Mouse (Mus musculus): ENCODE data around the gene Golt1a. TPM values are rescaled to one million over a fixed set of nuclear protein-coding genes. Genes with fewer than 3 reads are reported as not detected.
"Not testable (repeated sequence)": the region's sequence is repeated elsewhere in the genome, so short reads cannot be mapped to it uniquely, and the experiment has no call there.

Gene Golt1a
- total RNA-seq, 2 experiments from 2014 or later: not detected

GRCm38 (mm10) chr1:133298816-133299215 lies 10.8 kb upstream of the Golt1a start:
- no peak for ATAC-seq (replicated peaks; ENCODE audit: poor library complexity, severe bottlenecking)

- no peak for ATAC-seq (replicated peaks; ENCODE audit: poor library complexity, severe bottlenecking)
These were observed 7.1 kb upstream of the Golt1a start for GRCm38 (mm10) chr1:133302540-133302939.

DNA sequence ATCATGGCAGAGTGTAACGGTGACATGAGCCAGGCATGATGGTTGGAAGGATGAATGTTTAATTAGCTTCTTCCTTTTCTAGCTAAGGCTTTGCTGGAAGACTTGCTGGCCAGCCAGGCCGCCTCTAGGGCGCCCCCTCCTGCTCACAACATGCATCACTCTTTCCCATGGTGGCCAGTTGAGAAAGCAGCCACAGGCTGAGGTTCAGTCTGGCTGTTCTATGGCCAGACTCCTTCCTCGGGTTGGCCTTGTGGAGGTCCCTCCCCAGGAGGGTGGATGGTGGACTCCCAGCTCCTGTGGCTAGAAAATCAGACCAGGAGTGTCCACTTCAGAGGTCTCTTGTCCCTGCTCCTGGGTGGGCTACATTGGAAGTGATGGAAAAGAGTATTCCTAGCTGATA lies 2.8 kb upstream of the Golt1a start:
- peak; percentile 79 for ATAC-seq (replicated peaks; ENCODE audit: poor library complexity, severe bottlenecking)

DNA sequence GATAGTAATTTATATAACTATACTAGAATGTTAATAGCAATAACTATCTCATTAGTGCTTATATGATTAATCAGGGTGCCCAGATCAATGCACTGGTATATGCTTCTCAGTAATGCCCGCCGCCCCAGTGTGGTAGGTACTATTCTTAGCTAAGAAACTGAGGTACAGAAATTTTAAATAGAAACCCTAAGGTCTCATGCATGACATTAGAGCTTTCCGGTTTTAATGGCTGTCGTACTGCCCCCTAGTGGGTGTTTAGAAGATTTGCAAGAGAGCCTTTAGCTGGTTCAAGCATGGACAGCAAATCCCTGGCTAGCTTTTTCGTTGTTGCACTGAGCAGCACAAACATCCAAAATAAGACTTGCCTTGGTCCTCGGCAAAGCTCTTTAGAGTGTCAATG lies 2.3 kb upstream of the Golt1a start:
- ATAC-seq (replicated peaks; ENCODE audit: poor library complexity, severe bottlenecking): peak; percentile 65

DNA sequence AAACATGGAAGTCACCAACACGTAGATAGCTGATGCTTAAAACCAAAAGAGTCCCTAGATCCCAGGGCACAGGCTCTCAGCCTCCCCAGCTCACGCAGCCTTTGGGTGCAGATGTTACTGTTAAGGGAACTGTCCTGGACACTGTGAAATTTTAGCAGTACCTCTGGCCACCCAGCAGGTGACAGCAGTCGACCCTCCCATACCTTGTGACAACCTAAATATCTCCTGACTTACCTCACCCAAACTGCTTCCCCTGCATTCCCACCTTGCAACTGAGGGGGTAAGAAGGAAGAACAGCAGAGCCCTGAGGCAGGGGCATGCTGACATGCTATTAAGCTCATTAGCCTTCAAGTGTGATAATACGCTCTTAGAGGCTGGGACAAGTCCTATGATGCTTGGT lies 1.6 kb downstream of the Golt1a start:
- ATAC-seq (replicated peaks; ENCODE audit: poor library complexity, severe bottlenecking): no peak

DNA sequence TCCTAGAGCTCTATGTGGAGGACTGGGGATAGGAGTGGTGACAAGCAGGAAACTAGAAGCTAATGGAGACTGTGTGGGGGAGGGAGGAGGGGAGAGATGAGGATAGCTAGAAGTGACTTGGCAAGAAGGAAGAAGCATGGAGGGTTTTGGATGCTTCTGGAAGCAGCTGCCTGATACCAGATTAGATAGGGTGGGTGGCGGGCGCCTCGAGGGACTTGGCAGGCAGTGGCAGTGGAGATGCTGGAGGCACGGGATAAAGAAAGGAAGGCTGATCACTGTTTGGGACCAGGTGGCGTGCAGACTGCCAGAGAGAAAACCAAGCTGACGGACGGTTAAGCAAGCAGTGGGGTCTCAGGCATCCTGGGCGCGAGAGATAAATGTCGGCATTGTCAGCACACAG lies 2.3 kb downstream of the Golt1a start:
- no peak for ATAC-seq (replicated peaks; ENCODE audit: poor library complexity, severe bottlenecking)

GRCm38 (mm10) chr1:133314364-133314763 lies 4.8 kb downstream of the Golt1a start:
- peak; percentile 71 for ATAC-seq (replicated peaks; ENCODE audit: poor library complexity, severe bottlenecking)

- ATAC-seq (replicated peaks; ENCODE audit: poor library complexity, severe bottlenecking): no peak
These were observed 6.2 kb downstream of the Golt1a start for GRCm38 (mm10) chr1:133315775-133316174.

DNA sequence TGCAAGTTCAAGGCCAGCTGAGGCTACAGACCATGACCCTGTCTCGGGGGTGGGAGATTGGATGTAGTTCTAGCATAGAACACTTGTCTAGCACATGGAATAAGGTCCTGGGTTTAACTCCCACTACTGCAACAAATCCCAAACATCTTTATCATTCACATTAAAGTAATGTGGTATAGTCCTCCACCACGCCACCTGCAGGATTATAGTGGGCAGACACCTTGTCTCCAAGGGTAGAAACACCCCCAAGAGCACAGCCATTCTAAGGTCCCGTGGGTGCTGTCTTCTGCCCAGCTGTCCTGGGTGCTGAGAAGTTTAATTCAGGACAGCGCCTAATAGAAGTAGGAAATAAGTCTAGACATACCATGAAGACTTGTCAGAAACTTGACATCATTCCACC lies 7.0 kb downstream of the Golt1a start:
- ATAC-seq (replicated peaks; ENCODE audit: poor library complexity, severe bottlenecking): no peak

- ATAC-seq (replicated peaks; ENCODE audit: poor library complexity, severe bottlenecking): no peak
These were observed 7.5 kb downstream of the Golt1a start for GRCm38 (mm10) chr1:133317149-133317548.

DNA sequence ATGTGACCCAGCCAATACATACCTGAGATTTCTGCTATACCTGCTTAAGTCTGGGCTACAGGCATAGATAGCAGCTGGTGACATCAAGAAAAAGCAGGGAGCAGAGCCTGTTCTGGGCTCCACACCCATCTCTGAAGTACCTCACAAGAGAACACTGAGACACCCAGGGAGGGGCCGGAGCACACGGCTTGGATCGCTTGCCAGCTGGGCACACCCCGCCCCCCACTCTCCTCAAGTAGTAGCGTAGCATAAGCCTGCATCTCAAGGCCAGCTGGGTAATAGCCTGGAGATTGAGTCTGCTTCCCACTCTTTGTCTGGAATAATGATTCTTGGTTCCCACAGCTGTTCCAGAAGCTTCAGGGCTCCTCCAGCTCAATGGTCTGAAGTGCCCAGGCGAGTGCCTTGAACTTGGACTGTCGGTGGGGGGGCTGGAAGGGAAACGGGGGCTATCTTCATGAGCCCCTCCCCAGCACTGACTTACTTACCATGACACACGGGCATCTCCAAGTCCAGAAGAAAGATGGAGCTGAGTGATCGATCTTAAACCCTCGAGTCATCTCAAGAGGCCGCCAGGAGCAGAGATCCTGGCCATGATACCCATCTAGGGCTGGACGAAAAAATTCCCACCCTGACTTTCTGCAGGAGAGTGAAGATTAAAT lies 11.8 kb downstream of the Golt1a start, which contains the start of gene Kiss1:
Gene Kiss1 (plus strand): TSS at position 609 of the 659 bp plus-strand sequence.
- no peak for ATAC-seq (replicated peaks; ENCODE audit: poor library complexity, severe bottlenecking)

- ATAC-seq (replicated peaks; ENCODE audit: poor library complexity, severe bottlenecking): no peak
These were observed 13.7 kb downstream of the Golt1a start for GRCm38 (mm10) chr1:133323333-133323732.

- no peak for ATAC-seq (replicated peaks; ENCODE audit: poor library complexity, severe bottlenecking)
These were observed 16.4 kb downstream of the Golt1a start for GRCm38 (mm10) chr1:133325951-133326350.

GRCm38 (mm10) chr1:133327094-133327493 lies 17.5 kb downstream of the Golt1a start:
- ATAC-seq (replicated peaks; ENCODE audit: poor library complexity, severe bottlenecking): no peak

DNA sequence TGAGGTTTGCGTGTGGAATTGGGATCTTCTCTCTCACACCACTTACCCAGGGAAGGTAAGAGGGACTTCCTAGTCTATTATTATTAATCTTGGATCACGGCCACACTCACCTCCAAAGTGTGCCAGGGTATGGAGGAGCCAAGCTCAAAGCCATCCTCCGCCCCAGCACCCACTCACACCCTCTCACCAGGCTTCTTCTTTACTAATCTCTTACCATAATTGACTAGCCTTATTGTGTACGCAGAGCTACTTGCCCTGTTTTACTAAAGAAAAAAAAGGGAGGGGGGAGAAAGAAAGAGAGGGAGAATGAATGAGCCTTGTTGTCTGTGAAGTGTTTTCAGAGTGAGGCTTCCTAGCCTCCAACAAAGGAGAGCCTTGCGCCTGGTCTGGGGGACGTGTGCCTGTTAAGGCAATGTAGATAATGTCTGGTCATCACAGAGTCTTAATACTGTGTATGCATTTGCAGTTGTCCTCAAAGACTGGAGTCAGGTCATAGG lies 18.7 kb downstream of the Golt1a start:
- no peak for ATAC-seq (replicated peaks; ENCODE audit: poor library complexity, severe bottlenecking)

GRCm38 (mm10) chr1:133328896-133329637 lies 19.5 kb downstream of the Golt1a start:
- ATAC-seq (replicated peaks; ENCODE audit: poor library complexity, severe bottlenecking): no peak; the same call in 1 of the 2 replicates

GRCm38 (mm10) chr1:133329638-133329964 lies 20.0 kb downstream of the Golt1a start:
- ATAC-seq (replicated peaks; ENCODE audit: poor library complexity, severe bottlenecking): no peak

DNA sequence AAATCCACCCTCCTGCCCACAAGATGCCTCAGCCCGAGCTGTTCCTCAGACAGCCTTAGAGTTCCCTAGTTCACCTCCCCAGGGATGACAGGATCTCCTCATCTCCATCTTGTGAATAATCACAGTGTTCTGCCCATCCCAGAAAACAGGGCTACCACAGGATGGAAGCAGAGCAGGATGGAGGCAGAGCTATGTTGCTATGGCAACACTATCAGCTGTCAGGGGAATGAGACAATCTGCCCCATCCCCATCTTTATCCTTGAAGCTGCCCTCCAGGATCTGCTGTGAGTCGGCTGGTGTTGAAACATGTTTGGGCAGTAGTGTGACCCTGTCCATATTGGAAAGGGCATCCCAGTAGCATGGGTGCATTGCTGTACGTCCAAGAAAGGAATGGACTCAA lies 21.5 kb downstream of the Golt1a start:
- no peak for ATAC-seq (replicated peaks; ENCODE audit: poor library complexity, severe bottlenecking)

- ATAC-seq (replicated peaks; ENCODE audit: poor library complexity, severe bottlenecking): no peak
These were observed 23.2 kb downstream of the Golt1a start for GRCm38 (mm10) chr1:133332656-133333430.

GRCm38 (mm10) chr1:133333937-133334336 lies 24.3 kb downstream of the Golt1a start:
- ATAC-seq (replicated peaks; ENCODE audit: poor library complexity, severe bottlenecking): no peak

DNA sequence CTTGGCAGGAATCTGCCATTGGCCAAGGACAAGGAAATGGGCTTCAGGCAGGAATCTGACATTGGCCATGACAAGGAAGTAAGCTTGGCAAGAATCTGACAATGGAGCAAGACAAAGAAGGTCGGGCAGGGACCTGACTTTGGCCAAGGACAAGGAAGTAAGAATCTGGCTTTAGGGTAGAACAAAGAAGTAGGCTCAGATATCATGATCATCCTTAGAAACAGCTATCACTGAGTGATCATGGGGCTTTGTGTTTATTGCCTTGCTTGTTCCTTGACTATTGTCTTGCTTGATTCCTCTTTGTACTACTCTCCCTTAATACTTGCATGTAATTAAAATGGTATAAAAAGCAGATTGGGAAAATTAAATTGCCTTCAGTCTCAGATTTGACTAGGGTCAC lies 30.8 kb downstream of the Golt1a start:
- not testable (repeated sequence) for ATAC-seq (replicated peaks; ENCODE audit: poor library complexity, severe bottlenecking)

All from granulocyte monocyte progenitor cell, adult 5-6 weeks (primary cell).